Mouse (Mus musculus) midbrain, embryonic 13.5 days (tissue): ENCODE data around the gene Nupl1. TPM values are rescaled to one million over a fixed set of nuclear protein-coding genes. Genes with fewer than 3 reads are reported as not detected.
A peak's percentile ranks its signal among the peaks of the same experiment; 100 is the strongest.

Experiments used
- ATAC-seq: fragments of 200-750 bp; cut with Nextera tagmentation; 2 replicates; pipeline ENCODE4 v1.8.0; 2017; ENCODE audit warnings: mild to moderate bottlenecking, moderate TSS enrichment, moderate library complexity
- H3K27ac ChIP-seq: fragments of 300-500 bp; sonication (generic); 2 replicates; pipeline ENCODE4 v1.5.1; 2015; ENCODE audit warnings: inconsistent platforms, mild to moderate bottlenecking, moderate library complexity
- H3K27me3 ChIP-seq: fragments of 300-500 bp; sonication (generic); 2 replicates; pipeline ENCODE4 v1.6.1; 2015; ENCODE audit warnings: mild to moderate bottlenecking, inconsistent platforms
- H3K36me3 ChIP-seq: fragments of 300-500 bp; sonication (generic); 2 replicates; pipeline ENCODE4 v1.6.1; 2015; ENCODE audit warnings: mild to moderate bottlenecking, inconsistent platforms
- H3K4me1 ChIP-seq: fragments of 300-500 bp; sonication (generic); replicated peaks from 2 replicates; pipeline ENCODE4 v1.6.1; 2015; ENCODE audit warnings: inconsistent platforms
- H3K4me2 ChIP-seq: fragments of 300-500 bp; sonication (generic); replicated peaks from 2 replicates; pipeline ENCODE4 v1.6.1; 2015; ENCODE audit warnings: moderate library complexity, mild to moderate bottlenecking, inconsistent platforms
- H3K4me3 ChIP-seq: fragments of 300-500 bp; sonication (generic); replicated peaks from 2 replicates; pipeline ENCODE4 v1.5.1; 2015; ENCODE audit warnings: mild to moderate bottlenecking, inconsistent platforms
- H3K9ac ChIP-seq: fragments of 300-500 bp; sonication (generic); replicated peaks from 2 replicates; pipeline ENCODE4 v1.6.1; 2015; ENCODE audit warnings: mild to moderate bottlenecking, inconsistent platforms
- H3K9me3 ChIP-seq: fragments of 300-500 bp; sonication (generic); 2 replicates; pipeline ENCODE4 v1.6.1; 2016; ENCODE audit warnings: mild to moderate bottlenecking, inconsistent platforms
- WGBS: fragments of 180-500 bp; shearing (Covaris S2); methylation state at CpG from one replicate; pipeline ENCODE4 v1.1.7; 2015; 5-methylcytosine and 5-hydroxymethylcytosine counted together
- polyA plus RNA-seq: library from polyadenylated mRNA; unstranded; fragments of >200 nt; fragmentation: Nextera tagmentation; extraction: Ambion mirVana; gene quantifications from 2 replicates; pipeline ENCODE4 v1.2.1, GENCODE M21; 2015

Gene Nupl1
- polyA plus RNA-seq, 1 experiment from 2014 or later, result 0.05 TPM

DNA sequence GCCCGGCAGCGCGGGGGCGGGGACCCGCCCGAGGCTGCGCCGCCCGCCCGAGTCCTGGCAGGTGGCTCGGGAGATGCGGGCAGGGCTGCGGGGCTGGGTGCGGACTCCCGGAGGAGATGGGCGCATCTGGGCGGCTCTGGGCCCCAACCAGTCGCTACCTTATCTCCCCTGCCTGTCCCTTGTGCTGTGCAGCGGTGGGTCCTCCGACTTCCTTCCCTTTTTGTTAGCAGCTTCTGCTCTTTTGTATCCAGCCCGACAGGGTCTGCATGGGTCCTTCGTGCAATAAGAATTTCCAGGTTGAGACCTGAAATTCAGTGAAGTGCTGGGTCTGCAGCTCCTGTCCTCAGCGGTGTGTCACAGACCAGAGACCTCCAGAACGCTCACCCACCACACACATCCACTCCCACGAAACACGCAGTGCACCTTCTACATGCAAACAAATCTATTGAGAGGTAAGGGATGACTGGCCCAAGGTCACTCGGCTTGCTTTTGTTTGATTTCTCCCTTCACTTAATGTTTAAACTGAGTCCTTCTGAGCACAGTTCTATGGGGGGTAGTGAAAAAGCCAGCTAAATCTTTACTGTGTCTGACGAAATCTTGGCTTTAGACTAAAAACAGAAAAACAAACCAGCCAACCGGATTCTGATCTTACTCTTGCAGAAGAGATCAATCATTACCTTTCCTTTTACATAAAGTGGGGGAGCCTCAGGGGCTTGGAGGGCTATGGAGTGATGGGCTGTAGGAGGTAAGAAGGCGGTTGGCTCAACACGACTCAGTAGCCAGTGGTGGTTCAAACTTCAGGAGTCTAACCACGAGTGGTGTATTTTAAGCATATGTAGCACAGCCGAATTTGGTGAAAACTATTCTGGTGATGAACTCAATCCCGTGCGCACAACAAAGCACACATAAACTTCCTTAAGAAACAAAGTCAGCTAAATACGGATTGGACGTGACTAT lies 73.3 kb downstream of the Nupl1 start:
- H3K27ac ChIP-seq, result peak overlapping the region; percentile 80
- no peaks in the 10 kb centered on the region for H3K9me3 ChIP-seq
- ATAC-seq, result peak; percentile 76
- no peaks in the 10 kb centered on the region for H3K36me3 ChIP-seq
- WGBS, result 19% methylated on average over 37 of the region's 37 CpGs
- H3K4me1 ChIP-seq, result peaks cover 19% of the 10 kb centered on the region
- H3K4me2 ChIP-seq, result peak overlapping the region; percentile 89
- peak overlapping the region; percentile 75 for H3K4me3 ChIP-seq
- peak overlapping the region; percentile 84 for H3K9ac ChIP-seq
- peaks cover 34% of the 10 kb centered on the region for H3K27me3 ChIP-seq

- Histone ChIP-seq H3K36me3 (no peaks in the 10 kb centered on the region), H3K27ac (peak overlapping the region; percentile 80), H3K9me3 (no peaks in the 10 kb centered on the region), H3K27me3 (peaks cover 34% of the 10 kb centered on the region), H3K4me2 (peak overlapping the region; percentile 89), H3K4me1 (peaks cover 28% of the 10 kb centered on the region), H3K9ac (peak overlapping the region; percentile 84), H3K4me3 (peak overlapping the region; percentile 75)
- ATAC-seq, result peak; percentile 90
- WGBS, result under 1% methylated on average over 75 of the region's 84 CpGs
Measured at GRCm38 (mm10) chr14:60176891-60177613, 74.2 kb downstream of the Nupl1 start.

DNA sequence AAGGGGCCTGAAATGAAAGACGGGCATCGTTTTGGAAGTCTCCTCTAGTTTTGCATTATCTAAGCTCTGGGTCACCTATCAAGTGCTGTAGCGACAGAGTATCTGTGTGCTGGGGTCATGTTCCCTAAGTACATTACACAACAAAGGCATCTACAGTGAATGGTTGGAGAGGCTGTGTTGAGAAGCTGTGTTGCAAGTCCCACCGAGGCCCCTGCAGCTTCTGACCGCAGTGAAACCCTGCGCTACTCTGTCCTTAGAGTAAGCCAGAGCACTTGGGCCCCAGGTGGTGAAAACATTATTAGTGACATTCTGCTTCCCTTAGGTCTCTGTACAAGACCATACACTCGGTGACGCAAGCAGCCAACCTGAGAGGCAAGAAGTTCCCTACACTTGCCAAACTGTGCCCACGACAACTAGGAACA lies 74.8 kb downstream of the Nupl1 start:
- Histone ChIP-seq H3K9ac (peak overlapping the region; percentile 84), H3K36me3 (no peaks in the 10 kb centered on the region), H3K9me3 (no peaks in the 10 kb centered on the region)

DNA sequence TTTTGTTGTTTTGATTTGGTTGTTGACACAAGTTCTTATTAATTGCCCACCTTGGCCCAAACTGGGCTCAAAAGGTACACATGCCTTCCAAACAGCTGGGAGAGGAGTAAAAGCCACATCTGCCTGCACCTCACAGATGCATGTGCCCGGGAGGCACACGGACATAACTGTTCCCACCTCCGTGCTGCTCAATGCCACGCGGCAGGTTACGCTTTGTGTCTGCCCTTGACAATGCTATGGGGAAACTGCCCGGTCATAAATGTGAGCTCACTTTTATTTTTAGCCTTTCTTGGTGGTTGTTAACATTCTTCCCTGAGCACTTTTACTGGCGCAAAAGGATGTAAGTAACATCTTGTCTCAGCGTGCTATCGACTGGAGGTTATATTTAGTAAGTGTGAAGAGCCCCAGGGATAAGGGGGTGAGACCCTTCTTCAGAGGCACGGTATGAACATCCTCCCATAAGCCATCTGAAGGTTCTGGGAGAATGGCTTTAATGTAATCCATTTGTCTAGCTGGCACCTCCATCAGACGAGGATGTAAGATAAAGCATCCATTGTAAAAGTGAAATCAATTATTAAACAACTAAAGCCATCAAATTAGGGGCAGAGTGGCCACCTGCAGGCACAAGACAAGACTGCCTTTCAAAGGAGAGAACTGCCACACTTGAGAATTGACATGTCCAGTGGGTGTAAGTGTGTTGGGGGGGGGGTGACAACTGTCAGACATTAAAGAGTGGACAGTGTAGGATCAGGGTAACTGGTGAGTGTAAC lies 78.8 kb downstream of the Nupl1 start:
- H3K4me3 ChIP-seq, result no peak overlapping the region
- H3K4me2 ChIP-seq, result no peak overlapping the region
- H3K9me3 ChIP-seq, result no peaks in the 10 kb centered on the region
- H3K36me3 ChIP-seq, result no peaks in the 10 kb centered on the region
- H3K9ac ChIP-seq, result no peak overlapping the region
- peaks cover 17% of the 10 kb centered on the region for H3K4me1 ChIP-seq
- 65% methylated on average over 12 of the region's 12 CpGs for WGBS
- H3K27ac ChIP-seq, result no peak overlapping the region
- no peak for ATAC-seq
- peaks cover 23% of the 10 kb centered on the region for H3K27me3 ChIP-seq

More for the DNA sequence above, 74.8 kb downstream of the Nupl1 start:
- H3K27me3 ChIP-seq, result peaks cover 34% of the 10 kb centered on the region
- H3K4me3 ChIP-seq, result peak overlapping the region; percentile 75
- 0 out of 2 replicates have a peak overlapping the region, but pooled peaks have one; percentile 17 for H3K27ac ChIP-seq
- no peak for ATAC-seq
- peaks cover 28% of the 10 kb centered on the region for H3K4me1 ChIP-seq
- 26% methylated on average over 9 of the region's 9 CpGs for WGBS
- peak overlapping the region; percentile 89 for H3K4me2 ChIP-seq

DNA sequence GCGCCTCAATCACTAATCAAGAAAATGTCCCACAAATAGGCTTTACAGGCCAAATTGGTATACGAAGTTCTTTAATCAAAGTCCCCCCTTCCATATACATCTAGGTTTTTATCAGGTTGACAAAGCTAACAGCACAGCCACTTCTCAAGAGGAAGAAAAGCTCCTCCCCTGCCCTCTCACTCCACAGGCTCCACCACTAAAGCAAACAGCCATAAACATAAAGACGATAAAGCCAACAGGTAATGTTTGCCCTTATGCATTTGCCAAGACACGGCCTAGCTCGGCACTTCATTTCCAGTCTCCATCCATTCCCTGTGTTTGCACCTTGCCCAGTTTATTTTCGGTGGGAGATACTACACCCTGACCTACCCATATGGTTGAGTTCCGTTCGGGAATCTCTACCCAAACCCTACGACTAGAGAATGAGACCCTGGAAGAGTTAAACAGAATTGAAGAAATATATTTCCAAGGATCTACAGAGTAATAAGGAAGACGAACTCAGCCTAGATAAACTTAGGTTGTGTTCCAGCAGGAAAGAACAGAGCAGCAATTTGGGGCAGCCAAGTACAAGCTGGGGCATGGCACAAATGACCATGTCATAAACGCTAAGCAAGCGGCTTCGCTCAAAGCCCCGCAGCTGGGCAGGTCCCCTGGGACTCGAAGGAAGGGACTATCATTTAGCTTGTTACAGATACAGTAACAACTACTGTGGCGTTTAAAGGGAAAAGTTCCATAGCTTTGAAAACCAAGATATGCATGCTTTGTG lies 80.2 kb downstream of the Nupl1 start:
- Histone ChIP-seq H3K9ac (no peak overlapping the region), H3K4me3 (no peak overlapping the region), H3K27me3 (peaks cover 19% of the 10 kb centered on the region), H3K9me3 (no peaks in the 10 kb centered on the region), H3K36me3 (no peaks in the 10 kb centered on the region), H3K4me2 (no peak overlapping the region), H3K4me1 (peaks cover 12% of the 10 kb centered on the region), H3K27ac (no peak overlapping the region)
- no peak for ATAC-seq
- WGBS, result 88% methylated on average over 16 of the region's 16 CpGs

DNA sequence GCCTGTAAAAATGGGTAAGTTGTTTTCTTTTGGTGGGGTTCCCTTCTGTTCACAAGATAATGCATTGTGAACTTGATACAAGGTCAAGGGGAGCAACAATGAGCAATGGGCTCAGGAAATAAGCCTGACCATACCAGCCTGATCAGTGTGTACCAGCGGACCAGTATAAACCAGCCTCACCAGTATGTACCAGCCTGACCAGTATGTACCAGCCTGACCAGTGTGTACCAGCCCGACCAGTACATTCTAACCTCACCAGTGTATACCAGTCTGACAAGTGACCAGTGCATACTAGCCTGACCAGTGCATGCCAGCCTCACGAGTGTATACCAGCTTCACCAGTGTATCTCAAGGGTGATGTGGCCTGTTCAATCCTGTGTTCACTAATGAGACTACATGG lies 87.9 kb downstream of the Nupl1 start:
- no peaks in the 10 kb centered on the region for H3K9me3 ChIP-seq
- no peaks in the 10 kb centered on the region for H3K36me3 ChIP-seq
- WGBS, result 89% methylated on average over 3 of the region's 3 CpGs
- H3K4me2 ChIP-seq, result no peak overlapping the region
- no peak overlapping the region for H3K9ac ChIP-seq
- no peaks in the 10 kb centered on the region for H3K4me1 ChIP-seq
- H3K27ac ChIP-seq, result no peak overlapping the region
- no peaks in the 10 kb centered on the region for H3K27me3 ChIP-seq
- no peak for ATAC-seq
- no peak overlapping the region for H3K4me3 ChIP-seq

- 85% methylated on average over 11 of the region's 11 CpGs for WGBS
- no peaks in the 10 kb centered on the region for H3K9me3 ChIP-seq
- H3K4me3 ChIP-seq, result no peak overlapping the region
- no peak overlapping the region for H3K4me2 ChIP-seq
- no peak overlapping the region for H3K9ac ChIP-seq
- ATAC-seq, result no peak
- H3K36me3 ChIP-seq, result no peaks in the 10 kb centered on the region
- no peaks in the 10 kb centered on the region for H3K4me1 ChIP-seq
- H3K27ac ChIP-seq, result no peak overlapping the region
- H3K27me3 ChIP-seq, result no peaks in the 10 kb centered on the region
Measured at GRCm38 (mm10) chr14:60152373-60152772, 98.9 kb downstream of the Nupl1 start.

- Histone ChIP-seq H3K27ac (no peak overlapping the region), H3K4me3 (no peak overlapping the region), H3K9me3 (no peaks in the 10 kb centered on the region), H3K36me3 (no peaks in the 10 kb centered on the region), H3K27me3 (no peaks in the 10 kb centered on the region), H3K4me1 (no peaks in the 10 kb centered on the region), H3K9ac (no peak overlapping the region), H3K4me2 (no peak overlapping the region)
- ATAC-seq, result no peak
- 71% methylated on average over 3 of the region's 3 CpGs for WGBS
Measured at GRCm38 (mm10) chr14:60148893-60149292, 102.3 kb downstream of the Nupl1 start.

DNA sequence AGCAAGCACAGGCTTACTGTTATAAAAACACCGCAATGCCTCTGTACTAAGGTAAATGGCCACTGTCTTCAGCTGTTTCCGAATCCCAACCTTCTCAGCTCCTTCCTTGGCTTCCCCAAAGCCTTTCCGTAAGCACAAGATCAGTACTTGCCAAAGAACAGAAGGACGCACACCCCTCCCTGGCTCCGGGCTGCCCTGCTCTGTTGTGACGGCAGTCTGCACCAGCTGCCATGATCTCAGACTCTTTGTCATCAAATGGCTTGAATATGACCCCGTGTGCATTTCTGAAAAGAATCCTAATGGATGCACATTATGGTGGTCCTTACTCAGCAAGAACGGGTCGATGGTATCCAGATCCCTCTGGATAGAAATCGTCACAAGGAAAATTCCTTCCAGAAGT lies 108.0 kb downstream of the Nupl1 start:
- H3K36me3 ChIP-seq, result no peaks in the 10 kb centered on the region
- H3K9me3 ChIP-seq, result no peaks in the 10 kb centered on the region
- ATAC-seq, result no peak
- WGBS, result 82% methylated on average over 10 of the region's 10 CpGs
- H3K4me3 ChIP-seq, result no peak overlapping the region
- H3K27me3 ChIP-seq, result no peaks in the 10 kb centered on the region
- H3K4me1 ChIP-seq, result no peaks in the 10 kb centered on the region
- no peak overlapping the region for H3K27ac ChIP-seq
- H3K9ac ChIP-seq, result no peak overlapping the region
- no peak overlapping the region for H3K4me2 ChIP-seq

DNA sequence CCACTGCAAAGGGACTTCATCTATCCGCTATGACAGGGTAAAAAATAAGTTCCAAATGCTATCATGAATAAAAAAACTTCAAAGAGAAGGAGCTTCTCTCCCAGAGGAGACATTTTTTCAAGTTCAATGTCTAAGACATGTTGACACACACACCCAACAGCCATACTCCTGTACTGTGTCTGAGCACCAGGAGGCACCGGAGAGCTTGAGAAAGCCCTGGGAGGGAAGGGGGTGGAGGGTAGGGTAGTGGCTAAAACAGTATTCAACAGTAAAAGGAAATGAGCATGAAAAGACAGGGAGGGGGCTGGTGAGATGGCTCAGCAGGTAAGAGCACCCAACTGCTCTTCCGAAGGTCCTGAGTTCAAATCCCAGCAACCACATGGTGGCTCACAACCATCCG lies 112.9 kb downstream of the Nupl1 start:
- Histone ChIP-seq H3K36me3 (no peaks in the 10 kb centered on the region), H3K27me3 (no peaks in the 10 kb centered on the region), H3K27ac (no peak overlapping the region), H3K9me3 (no peaks in the 10 kb centered on the region), H3K4me1 (no peaks in the 10 kb centered on the region), H3K9ac (no peak overlapping the region), H3K4me2 (no peak overlapping the region), H3K4me3 (no peak overlapping the region)
- no peak for ATAC-seq
- 93% methylated on average over 4 of the region's 4 CpGs for WGBS

DNA sequence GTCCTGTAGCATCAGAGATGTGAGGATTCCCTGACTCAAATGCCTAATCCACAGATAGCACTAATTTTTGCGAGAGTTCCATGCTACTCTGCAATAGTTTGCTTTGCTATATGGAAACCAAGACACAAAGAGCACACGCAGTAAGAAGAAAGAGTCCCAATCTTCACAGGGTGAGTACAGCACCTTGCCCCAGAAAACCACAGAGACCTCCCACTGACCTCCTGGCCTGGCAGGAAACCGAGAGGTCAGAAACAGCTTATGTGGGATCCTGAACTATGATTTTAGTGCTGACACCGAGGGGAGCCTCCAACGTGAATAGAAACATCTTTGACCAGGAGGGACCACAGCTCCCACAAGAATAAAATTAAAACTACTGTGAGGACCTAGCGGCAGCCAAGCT lies 113.4 kb downstream of the Nupl1 start:
- Histone ChIP-seq H3K27me3 (no peaks in the 10 kb centered on the region), H3K27ac (no peak overlapping the region), H3K36me3 (no peaks in the 10 kb centered on the region), H3K4me2 (no peak overlapping the region), H3K9ac (no peak overlapping the region), H3K9me3 (no peaks in the 10 kb centered on the region), H3K4me3 (no peak overlapping the region), H3K4me1 (no peaks in the 10 kb centered on the region)
- WGBS, result 82% methylated on average over 6 of the region's 6 CpGs
- no peak for ATAC-seq
